Mouse (Mus musculus) hindbrain, embryonic 12.5 days (tissue): ENCODE results near the gene Fancc. TPM values are rescaled to one million over a fixed set of nuclear protein-coding genes. Genes with fewer than 3 reads are reported as not detected.

Source experiments
- ATAC-seq: fragments of 200-750 bp; cut with Nextera tagmentation; 2 replicates; pipeline ENCODE4 v1.8.0; 2017; ENCODE audit warnings: moderate TSS enrichment; ENCODE audit not compliant: low FRiP score
- H3K27ac ChIP-seq: fragments of 300-500 bp; sonication (generic); 2 replicates; pipeline ENCODE4 v1.5.1; 2016; ENCODE audit warnings: mild to moderate bottlenecking
- H3K27me3 ChIP-seq: fragments of 300-500 bp; sonication (generic); 2 replicates; pipeline ENCODE4 v1.6.1; 2016; ENCODE audit warnings: mild to moderate bottlenecking
- H3K36me3 ChIP-seq: fragments of 300-500 bp; sonication (generic); 2 replicates; pipeline ENCODE4 v1.6.1; 2016; ENCODE audit warnings: mild to moderate bottlenecking
- H3K4me1 ChIP-seq: fragments of 300-500 bp; sonication (generic); 2 replicates; pipeline ENCODE4 v1.6.1; 2016
- H3K4me2 ChIP-seq: fragments of 300-500 bp; sonication (generic); replicated peaks from 2 replicates; pipeline ENCODE4 v1.6.1; 2016; ENCODE audit warnings: mild to moderate bottlenecking
- H3K4me3 ChIP-seq: fragments of 300-500 bp; sonication (generic); 2 replicates; pipeline ENCODE4 v1.5.1; 2016; ENCODE audit warnings: mild to moderate bottlenecking
- H3K9ac ChIP-seq: fragments of 300-500 bp; sonication (generic); 2 replicates; pipeline ENCODE4 v1.6.1; 2016; ENCODE audit warnings: mild to moderate bottlenecking, moderate library complexity
- H3K9me3 ChIP-seq: fragments of 300-500 bp; sonication (generic); replicated peaks from 2 replicates; pipeline ENCODE4 v1.6.1; 2016; ENCODE audit warnings: mild to moderate bottlenecking
- WGBS: fragments of 180-500 bp; shearing (Covaris S2); methylation state at CpG from one replicate; pipeline ENCODE4 v1.1.7; 2016; 5-methylcytosine and 5-hydroxymethylcytosine counted together
- polyA plus RNA-seq: library from polyadenylated mRNA; unstranded; fragments of >200 nt; fragmentation: Nextera tagmentation; extraction: Ambion mirVana; gene quantifications from 2 replicates; pipeline ENCODE4 v1.2.1, GENCODE M21; 2016

Gene Fancc
- polyA plus RNA-seq, 1 experiment from 2014 or later = 20.4 TPM

- Histone ChIP-seq H3K9ac (no peak overlapping the region), H3K4me1 (peaks cover 17% of the 10 kb centered on the region; the same call in 1 of the 2 replicates), H3K27me3 (no peaks in the 10 kb centered on the region), H3K4me2 (no peak overlapping the region), H3K36me3 (no peaks in the 10 kb centered on the region), H3K4me3 (no peak overlapping the region), H3K9me3 (no peaks in the 10 kb centered on the region), H3K27ac (no peak overlapping the region)
- no peak for ATAC-seq
- WGBS = 85% methylated on average over 8 of the region's 8 CpGs
Measured at GRCm38 (mm10) chr13:63249741-63250431, 247.2 kb downstream of the Fancc start.

GRCm38 (mm10) chr13:63249171-63249570 lies 247.9 kb downstream of the Fancc start:
- ATAC-seq = no peak
- 84% methylated on average over 7 of the region's 7 CpGs for WGBS

GRCm38 (mm10) chr13:63248318-63248717 lies 248.8 kb downstream of the Fancc start:
- ATAC-seq = no peak
- H3K4me1 ChIP-seq = peaks cover 22% of the 10 kb centered on the region

More at GRCm38 (mm10) chr13:63249171-63249570, 247.9 kb downstream of the Fancc start:
- H3K4me3 ChIP-seq = no peak overlapping the region
- H3K4me1 ChIP-seq = peaks cover 22% of the 10 kb centered on the region
- no peak overlapping the region for H3K9ac ChIP-seq
- no peak overlapping the region for H3K27ac ChIP-seq
- H3K27me3 ChIP-seq = no peaks in the 10 kb centered on the region
- H3K36me3 ChIP-seq = no peaks in the 10 kb centered on the region
- no peak overlapping the region for H3K4me2 ChIP-seq
- H3K9me3 ChIP-seq = no peaks in the 10 kb centered on the region

GRCm38 (mm10) chr13:63247631-63248030 lies 249.4 kb downstream of the Fancc start:
- no peak overlapping the region for H3K27ac ChIP-seq
- ATAC-seq = no peak
- no peak overlapping the region for H3K4me2 ChIP-seq
- peaks cover 22% of the 10 kb centered on the region for H3K4me1 ChIP-seq
- no peaks in the 10 kb centered on the region for H3K27me3 ChIP-seq
- no peaks in the 10 kb centered on the region for H3K9me3 ChIP-seq
- 93% methylated on average over 11 of the region's 11 CpGs for WGBS
- H3K9ac ChIP-seq = no peak overlapping the region
- H3K4me3 ChIP-seq = no peak overlapping the region
- H3K36me3 ChIP-seq = no peaks in the 10 kb centered on the region

More at GRCm38 (mm10) chr13:63248318-63248717, 248.8 kb downstream of the Fancc start:
- 92% methylated on average over 10 of the region's 10 CpGs for WGBS
- Histone ChIP-seq H3K9me3 (no peaks in the 10 kb centered on the region), H3K36me3 (no peaks in the 10 kb centered on the region), H3K4me2 (no peak overlapping the region), H3K4me3 (no peak overlapping the region), H3K27me3 (no peaks in the 10 kb centered on the region), H3K9ac (no peak overlapping the region), H3K27ac (no peak overlapping the region)

GRCm38 (mm10) chr13:63247041-63247440 lies 250.0 kb downstream of the Fancc start:
- H3K27ac ChIP-seq = no peak overlapping the region
- no peak for ATAC-seq
- WGBS = 76% methylated on average over 7 of the region's 7 CpGs
- H3K9me3 ChIP-seq = no peaks in the 10 kb centered on the region
- peaks cover 25% of the 10 kb centered on the region for H3K4me1 ChIP-seq
- no peak overlapping the region for H3K9ac ChIP-seq
- H3K27me3 ChIP-seq = no peaks in the 10 kb centered on the region
- H3K36me3 ChIP-seq = no peaks in the 10 kb centered on the region
- no peak overlapping the region for H3K4me3 ChIP-seq
- H3K4me2 ChIP-seq = no peak overlapping the region

GRCm38 (mm10) chr13:63246332-63246940 lies 250.6 kb downstream of the Fancc start:
- WGBS = 83% methylated on average over 12 of the region's 12 CpGs
- no peak overlapping the region for H3K4me2 ChIP-seq
- peaks cover 27% of the 10 kb centered on the region for H3K4me1 ChIP-seq
- no peak overlapping the region for H3K27ac ChIP-seq
- H3K9me3 ChIP-seq = no peaks in the 10 kb centered on the region
- no peaks in the 10 kb centered on the region; the same call in 1 of the 2 replicates for H3K27me3 ChIP-seq
- no peak overlapping the region for H3K9ac ChIP-seq
- ATAC-seq = no peak
- no peak overlapping the region for H3K4me3 ChIP-seq
- 0 out of 2 replicates have a peak, but pooled peaks cover 2% of the 10 kb centered on the region for H3K36me3 ChIP-seq

GRCm38 (mm10) chr13:63245812-63246211 lies 251.3 kb downstream of the Fancc start:
- no peak for ATAC-seq
- H3K9ac ChIP-seq = no peak overlapping the region
- 0 out of 2 replicates have a peak, but pooled peaks cover 2% of the 10 kb centered on the region for H3K36me3 ChIP-seq
- 68% methylated on average over 4 of the region's 4 CpGs for WGBS
- H3K4me2 ChIP-seq = no peak overlapping the region
- H3K4me1 ChIP-seq = peaks cover 27% of the 10 kb centered on the region
- H3K4me3 ChIP-seq = no peak overlapping the region
- H3K9me3 ChIP-seq = no peaks in the 10 kb centered on the region
- peaks cover 2% of the 10 kb centered on the region; the same call in 1 of the 2 replicates for H3K27me3 ChIP-seq
- H3K27ac ChIP-seq = no peak overlapping the region

GRCm38 (mm10) chr13:63245218-63245617 lies 251.9 kb downstream of the Fancc start:
- H3K9ac ChIP-seq = no peak overlapping the region
- H3K4me1 ChIP-seq = peaks cover 29% of the 10 kb centered on the region

GRCm38 (mm10) chr13:63244425-63244824 lies 252.7 kb downstream of the Fancc start:
- H3K36me3 ChIP-seq = 0 out of 2 replicates have a peak, but pooled peaks cover 2% of the 10 kb centered on the region

More at GRCm38 (mm10) chr13:63245218-63245617, 251.9 kb downstream of the Fancc start:
- H3K9me3 ChIP-seq = no peaks in the 10 kb centered on the region
- ATAC-seq = no peak
- 0 out of 2 replicates have a peak, but pooled peaks cover 2% of the 10 kb centered on the region for H3K36me3 ChIP-seq
- no peak overlapping the region for H3K4me3 ChIP-seq
- WGBS = 43% methylated on average over 9 of the region's 9 CpGs
- 0 out of 2 replicates have a peak overlapping the region, but pooled peaks have one; percentile 1 for H3K4me2 ChIP-seq
- no peak overlapping the region for H3K27ac ChIP-seq
- H3K27me3 ChIP-seq = peaks cover 2% of the 10 kb centered on the region; the same call in 1 of the 2 replicates

GRCm38 (mm10) chr13:63243586-63243985 lies 253.5 kb downstream of the Fancc start:
- 83% methylated on average over 5 of the region's 5 CpGs for WGBS
- Histone ChIP-seq H3K9ac (no peak overlapping the region), H3K36me3 (0 out of 2 replicates have a peak, but pooled peaks cover 2% of the 10 kb centered on the region), H3K27ac (no peak overlapping the region), H3K4me3 (no peak overlapping the region), H3K4me1 (peaks cover 32% of the 10 kb centered on the region), H3K9me3 (no peaks in the 10 kb centered on the region), H3K4me2 (no peak overlapping the region), H3K27me3 (peaks cover 2% of the 10 kb centered on the region; the same call in 1 of the 2 replicates)
- ATAC-seq = no peak

More at GRCm38 (mm10) chr13:63244425-63244824, 252.7 kb downstream of the Fancc start:
- WGBS = 54% methylated on average over 3 of the region's 3 CpGs
- no peak for ATAC-seq
- H3K27me3 ChIP-seq = peaks cover 2% of the 10 kb centered on the region; the same call in 1 of the 2 replicates
- no peaks in the 10 kb centered on the region for H3K9me3 ChIP-seq
- no peak overlapping the region for H3K9ac ChIP-seq
- peaks cover 31% of the 10 kb centered on the region for H3K4me1 ChIP-seq
- no peak overlapping the region for H3K4me3 ChIP-seq
- 0 out of 2 replicates have a peak overlapping the region, but pooled peaks have one; percentile 1 for H3K4me2 ChIP-seq
- no peak overlapping the region for H3K27ac ChIP-seq

- H3K4me1 ChIP-seq = peaks cover 32% of the 10 kb centered on the region
- peaks cover 2% of the 10 kb centered on the region; the same call in 1 of the 2 replicates for H3K27me3 ChIP-seq
- 0 out of 2 replicates have a peak, but pooled peaks cover 2% of the 10 kb centered on the region for H3K36me3 ChIP-seq
- H3K4me3 ChIP-seq = peak overlapping the region; percentile 14; the same call in 1 of the 2 replicates
- H3K9me3 ChIP-seq = no peaks in the 10 kb centered on the region
- H3K4me2 ChIP-seq = peak overlapping the region; percentile 74; the same call in 1 of the 2 replicates
- no peak overlapping the region for H3K9ac ChIP-seq
- WGBS = 77% methylated on average over 10 of the region's 10 CpGs
- H3K27ac ChIP-seq = no peak overlapping the region
- ATAC-seq = no peak
Measured at GRCm38 (mm10) chr13:63242401-63243192, 254.5 kb downstream of the Fancc start.
